Mouse (Mus musculus): ENCODE results near the gene Rgl1.

Gene Rgl1

DNA sequence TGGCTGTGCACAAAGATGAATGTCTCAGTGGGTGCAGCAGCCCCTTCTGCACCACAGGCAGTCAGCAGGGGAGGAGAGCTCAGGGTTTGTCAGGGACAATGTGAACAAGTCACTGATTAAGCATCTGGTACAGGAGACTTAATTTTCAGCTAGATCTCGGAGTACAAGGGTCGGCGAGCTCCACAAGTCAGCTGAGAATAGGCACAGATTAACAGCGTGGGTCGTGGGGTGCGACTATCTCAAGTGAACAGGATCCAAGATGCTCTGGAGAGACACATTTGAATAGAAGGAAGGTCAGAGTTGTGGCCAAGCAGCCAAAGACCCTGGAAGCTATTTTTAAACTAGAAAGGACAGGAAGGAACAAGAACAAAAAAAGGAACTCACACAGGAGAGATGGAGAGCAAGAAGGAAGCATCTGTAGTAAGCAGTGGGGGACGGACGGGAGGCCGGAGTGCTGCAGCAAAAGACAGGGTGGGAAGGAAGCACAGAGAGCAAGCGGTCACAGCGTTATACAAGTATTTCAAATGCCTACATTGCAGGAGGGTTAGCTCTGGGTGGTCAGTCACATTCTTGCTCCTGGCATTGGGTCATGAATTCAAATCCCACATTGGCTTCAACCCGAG, 153.5 kb downstream of the Rgl1 start:
- DNase-seq = no peak

DNA sequence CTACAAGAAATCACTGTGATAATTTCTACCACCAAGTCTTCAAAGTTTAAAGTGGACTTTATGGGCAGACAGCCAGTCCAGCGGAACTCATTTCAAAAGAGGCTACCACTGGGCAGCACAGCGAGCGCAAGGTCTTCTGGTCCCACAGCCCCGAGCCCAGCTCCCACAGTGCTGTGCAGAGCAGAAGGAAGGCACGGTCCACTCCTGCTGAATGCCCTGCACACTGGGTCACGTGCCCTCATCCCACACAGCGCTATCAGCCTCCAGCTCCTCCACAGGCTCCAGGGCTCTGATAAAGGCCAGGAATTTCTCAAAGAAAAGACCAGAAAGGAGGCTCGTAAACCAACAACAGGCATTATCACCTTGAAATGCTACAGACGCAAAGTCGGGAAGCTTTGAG, 156.6 kb downstream of the Rgl1 start:
- no peak for DNase-seq

DNA sequence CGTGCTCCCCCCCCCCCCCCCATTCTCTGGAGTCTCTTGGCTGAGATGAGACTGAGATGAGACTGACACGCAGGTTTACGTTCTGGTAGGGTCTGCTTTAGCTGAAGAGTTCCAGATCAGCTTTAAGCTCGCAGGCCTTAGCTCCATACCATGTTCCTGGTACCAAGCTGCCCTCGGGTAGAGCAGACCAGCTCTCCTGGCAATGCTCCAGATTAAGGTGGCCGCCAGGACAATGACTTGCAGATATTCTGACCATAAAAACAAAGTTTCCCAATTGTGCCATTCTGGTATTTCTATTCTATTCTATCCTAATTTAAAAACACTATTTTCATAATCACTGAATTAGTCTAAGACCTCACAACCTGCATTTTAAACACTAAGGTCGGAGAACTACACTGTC, 157.1 kb downstream of the Rgl1 start:
- DNase-seq = no peak

DNA sequence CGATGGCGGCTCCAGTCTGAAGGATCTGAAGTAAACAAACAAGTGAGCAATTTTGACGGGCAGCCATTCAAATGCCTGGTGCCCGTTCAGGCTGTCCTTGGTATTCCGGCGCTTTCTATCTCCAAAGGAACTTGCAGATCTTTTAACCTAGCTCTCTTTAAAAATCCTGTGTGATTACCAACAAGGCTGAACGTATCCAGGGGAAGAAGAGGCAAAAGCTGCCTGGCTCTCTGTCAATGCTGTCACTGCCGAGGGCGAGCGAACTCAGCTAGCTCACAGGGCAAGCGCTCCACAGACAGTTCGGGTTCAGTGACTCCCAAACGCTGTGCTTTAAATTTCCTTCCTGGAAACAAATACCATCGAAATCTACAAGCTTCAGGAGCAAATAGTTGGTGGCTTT, 158.4 kb downstream of the Rgl1 start:
- no peak for DNase-seq

DNA sequence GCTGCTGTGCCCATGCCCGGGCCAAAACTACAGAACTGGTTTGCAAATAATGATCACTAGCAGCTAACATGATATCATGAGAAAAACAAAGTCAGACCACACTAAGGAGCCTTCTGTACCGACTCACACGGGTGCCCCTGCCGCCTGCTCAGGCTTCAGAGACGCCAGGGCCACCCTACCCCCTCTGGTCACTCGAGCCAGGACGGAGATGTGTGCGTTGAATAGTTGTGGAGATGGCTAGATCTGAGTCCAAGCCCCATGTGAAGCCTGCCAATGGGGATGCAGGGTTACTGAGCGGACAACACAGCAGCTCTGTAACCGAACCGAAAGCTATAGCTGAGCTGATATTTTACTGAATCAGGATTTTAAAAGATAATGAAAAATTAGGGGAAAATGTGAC, 159.4 kb downstream of the Rgl1 start:
- DNase-seq = no peak

GRCm38 (mm10) chr1:152605895-152606625, 160.1 kb downstream of the Rgl1 start:
- DNase-seq = no peak

DNA sequence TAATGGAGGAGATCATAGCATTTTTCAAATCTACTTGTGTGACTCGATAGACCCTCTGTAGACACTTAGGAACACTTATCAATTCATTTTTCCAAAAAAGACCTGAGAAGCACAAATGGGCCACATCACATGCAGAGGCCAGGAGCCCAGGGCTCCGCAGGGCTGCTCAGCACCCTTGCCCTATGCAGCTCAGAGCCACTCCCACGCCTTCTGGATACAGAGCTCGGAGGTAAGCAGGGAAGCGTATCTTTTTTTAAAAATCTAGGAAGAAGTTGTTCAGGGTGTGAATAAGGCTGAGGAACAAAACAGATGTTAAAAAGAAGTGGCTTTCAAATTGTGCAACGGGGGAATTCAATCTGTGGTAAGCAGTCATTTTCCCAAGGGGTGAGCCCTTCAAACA, 162.0 kb downstream of the Rgl1 start:
- no peak for DNase-seq

DNA sequence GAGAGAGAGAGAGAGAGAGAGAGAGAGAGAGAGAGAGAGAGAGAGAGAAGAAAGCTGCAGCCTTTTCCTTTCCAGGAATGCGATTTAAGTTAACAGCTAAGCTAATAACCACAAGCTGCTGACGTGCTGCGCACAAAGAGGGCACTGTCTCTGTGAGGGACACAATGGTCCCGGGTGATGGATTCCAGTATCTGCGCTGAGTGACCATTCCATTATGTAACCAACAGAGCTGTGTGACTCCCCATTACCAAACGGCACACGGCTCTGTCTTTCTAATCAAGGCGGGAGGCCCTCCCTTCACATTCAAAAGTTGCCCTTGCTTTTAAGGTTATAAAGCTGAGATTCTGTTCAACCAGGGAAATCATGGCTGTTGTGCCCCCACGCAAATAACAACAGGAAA, 162.5 kb downstream of the Rgl1 start:
- no peak for DNase-seq

- DNase-seq = no peak
Observed at GRCm38 (mm10) chr1:152600494-152600893, 165.7 kb downstream of the Rgl1 start.

DNA sequence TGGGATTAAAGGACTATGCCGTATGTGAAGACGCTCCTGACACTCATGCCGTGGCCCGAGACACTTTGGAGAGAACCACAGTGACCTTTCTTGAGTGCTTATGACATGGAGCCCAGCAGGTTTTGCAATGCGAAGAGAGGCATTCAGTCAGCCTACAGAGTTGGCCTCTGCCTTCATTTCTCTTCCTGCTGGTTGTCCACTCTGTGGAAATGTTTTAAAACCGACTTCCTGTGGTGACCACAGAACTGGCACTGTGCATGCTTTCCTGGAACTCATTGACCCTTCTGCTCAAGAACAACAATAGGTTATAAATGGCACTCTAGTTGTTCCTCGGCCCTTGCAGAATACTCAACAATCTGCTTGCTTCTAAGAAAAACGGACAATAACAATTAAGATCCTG, 166.8 kb downstream of the Rgl1 start:
- no peak for DNase-seq

- no peak for DNase-seq
Observed at GRCm38 (mm10) chr1:152594690-152595089, 171.5 kb downstream of the Rgl1 start.

DNA sequence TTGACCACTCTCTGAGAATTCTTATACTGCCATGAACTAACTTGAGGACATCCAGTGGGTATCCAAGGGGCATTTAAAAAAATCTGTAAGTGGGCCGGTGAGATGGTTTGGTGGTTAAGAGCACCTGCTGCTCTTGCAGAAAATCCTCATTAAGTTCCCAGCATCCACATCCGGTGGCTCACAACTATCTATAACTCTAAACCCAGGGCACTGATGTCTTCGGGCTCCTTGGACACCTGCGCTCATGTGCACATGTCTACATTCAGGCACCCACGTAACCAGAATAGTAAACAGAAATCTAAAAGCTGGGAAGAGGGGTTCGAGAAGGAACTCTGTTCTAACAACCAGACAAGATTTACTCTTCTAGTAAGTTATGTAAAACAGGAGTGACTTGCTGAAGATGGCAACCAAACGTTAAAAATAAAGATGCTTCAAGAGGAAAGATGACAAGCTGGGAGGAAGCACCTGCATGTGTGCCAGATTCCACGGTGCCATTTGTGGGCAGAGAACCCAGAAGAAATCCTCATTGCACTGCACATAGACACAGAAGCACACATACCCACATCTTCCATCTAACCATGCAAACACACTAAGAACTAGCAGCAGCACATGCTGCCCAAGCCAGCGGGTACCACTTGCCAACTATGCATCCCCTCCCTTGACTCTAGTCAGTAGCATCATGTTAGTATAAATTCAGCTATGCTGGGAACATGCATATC, 172.2 kb downstream of the Rgl1 start:
- DNase-seq = no peak

DNA sequence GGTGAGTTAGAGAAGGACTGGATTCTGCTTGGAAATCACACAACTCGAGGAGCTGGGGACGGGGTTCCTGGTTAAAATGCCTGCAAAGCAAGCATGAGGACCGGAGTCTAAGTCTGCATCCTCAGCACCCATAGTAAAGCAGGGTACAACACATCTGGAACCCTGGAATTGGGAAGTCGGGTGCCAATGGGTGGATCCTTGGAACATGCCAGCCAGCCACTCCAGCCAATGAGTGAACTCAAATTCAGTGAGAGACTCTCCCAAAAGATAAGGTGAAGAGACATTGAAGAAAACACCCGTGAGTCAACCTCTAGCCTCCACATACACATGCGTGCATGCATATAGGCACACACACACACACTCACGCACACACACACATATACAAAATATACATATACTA, 172.8 kb downstream of the Rgl1 start:
- DNase-seq = no peak

DNA sequence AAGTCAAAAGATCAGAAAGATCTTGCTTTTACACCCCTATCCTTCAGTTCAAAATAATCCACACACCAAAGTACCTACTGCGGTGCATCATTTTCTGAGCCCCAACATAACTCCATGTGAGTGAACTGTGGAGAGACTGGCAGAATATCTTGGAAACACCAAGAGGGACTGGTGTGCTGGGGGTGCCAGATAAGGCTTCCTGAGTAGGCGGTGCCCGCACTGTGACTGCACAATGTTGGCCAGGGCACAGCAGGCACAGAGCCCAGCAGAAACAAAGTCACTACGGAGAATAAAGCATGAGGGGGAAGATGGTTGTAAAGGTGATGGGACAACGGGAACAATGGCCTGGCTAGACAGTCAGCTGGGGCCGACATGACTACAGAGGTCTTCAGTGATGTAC, 173.5 kb downstream of the Rgl1 start:
- no peak for DNase-seq

GRCm38 (mm10) chr1:152591746-152592498, 174.2 kb downstream of the Rgl1 start:
- DNase-seq = no peak

- DNase-seq = no peak
Observed at GRCm38 (mm10) chr1:152590321-152590720, 175.8 kb downstream of the Rgl1 start.

DNA sequence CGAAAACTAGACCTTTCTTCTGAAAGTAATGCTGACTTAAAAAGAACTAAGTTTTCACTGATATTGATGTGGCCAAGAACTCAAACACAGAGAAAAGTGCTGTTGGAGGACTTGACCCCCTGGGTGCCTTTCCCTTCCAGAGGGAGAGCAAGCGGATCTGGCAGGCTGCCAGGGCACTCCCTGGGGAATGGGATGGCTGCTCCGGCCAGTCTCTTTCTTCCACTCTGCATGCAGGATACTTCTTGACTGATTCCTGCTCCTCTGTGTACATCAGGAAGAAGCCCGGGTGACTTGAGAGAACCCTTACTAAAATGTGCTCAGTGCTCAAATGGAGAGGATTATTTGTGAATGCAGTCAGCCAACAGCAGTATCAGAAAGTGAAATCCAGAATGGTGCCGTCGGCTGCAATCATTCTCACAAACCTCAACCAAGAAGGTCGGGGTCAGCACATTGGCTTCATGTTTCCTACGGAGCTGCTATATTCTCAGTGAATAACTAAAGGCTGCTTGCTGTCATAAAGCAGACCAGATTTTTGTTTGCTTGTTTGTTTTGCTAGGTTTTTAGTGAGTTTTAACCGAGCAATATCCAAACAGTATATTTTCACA, 176.7 kb downstream of the Rgl1 start:
- no peak for DNase-seq

GRCm38 (mm10) chr1:152587431-152587830, 178.7 kb downstream of the Rgl1 start:
- DNase-seq = no peak

- DNase-seq = no peak
Observed at GRCm38 (mm10) chr1:152585385-152585984, 180.7 kb downstream of the Rgl1 start.

- no peak for DNase-seq
Observed at GRCm38 (mm10) chr1:152584933-152585332, 181.2 kb downstream of the Rgl1 start.

DNA sequence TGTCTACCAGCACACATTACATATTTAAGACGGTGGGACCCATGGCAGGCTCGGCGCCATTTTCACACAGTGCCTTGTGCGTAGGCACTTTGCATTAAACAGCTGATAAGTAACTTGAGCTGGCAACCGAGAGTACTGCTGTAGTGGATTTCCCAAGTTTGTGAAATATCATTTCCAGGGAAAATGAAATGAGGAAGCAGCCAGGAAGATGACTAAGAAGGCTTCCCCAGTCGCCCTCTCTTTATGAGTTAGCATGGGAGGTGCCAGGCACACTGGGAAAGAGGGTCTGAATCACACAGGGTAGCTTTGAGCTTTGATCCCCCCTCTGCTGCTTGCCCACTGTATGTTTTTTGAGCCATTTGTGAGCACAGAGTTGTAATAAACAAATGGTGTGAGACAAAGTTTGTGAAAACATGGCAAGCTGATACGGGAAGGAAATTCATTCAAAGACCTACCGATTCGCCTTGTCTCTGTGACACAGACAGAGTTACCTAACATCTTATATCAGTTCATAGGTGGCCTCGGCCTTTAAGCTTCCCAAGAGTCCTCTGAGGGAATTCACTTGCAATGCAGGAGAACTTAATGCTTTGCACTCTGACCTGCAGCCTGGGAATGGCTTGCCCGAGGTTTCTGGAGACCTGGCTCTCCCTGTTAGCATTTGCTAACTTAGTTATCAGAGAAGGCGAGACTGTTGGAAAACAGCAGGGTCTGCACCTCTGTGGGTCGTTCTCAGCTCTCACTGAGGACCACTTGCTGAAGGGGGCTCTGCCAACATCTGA, 184.8 kb downstream of the Rgl1 start:
- DNase-seq = no peak

DNA sequence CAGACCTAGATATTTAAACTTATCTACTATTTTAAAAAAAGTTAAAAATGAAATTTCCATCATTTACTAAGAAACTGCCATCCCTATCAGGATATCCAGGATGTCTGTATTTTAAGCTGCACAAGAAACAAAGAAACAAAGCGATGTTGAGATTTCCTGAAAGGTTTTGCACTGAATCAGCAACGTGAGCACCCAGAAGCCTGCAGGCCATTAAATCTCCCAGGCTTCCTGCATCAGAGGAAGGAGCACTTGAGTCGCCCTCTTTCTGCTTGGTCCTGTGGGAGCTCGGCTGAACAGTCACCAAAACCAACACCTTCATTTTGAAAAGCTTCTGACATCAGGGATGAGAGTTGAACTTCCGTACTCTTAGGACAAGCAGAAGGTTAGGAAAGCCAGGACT, 187.2 kb downstream of the Rgl1 start:
- DNase-seq = no peak

Data from cerebellum, adult 11 months (tissue).